Mouse (Mus musculus): Measurements from ENCODE around the gene Afmid. TPM values are rescaled to one million over a fixed set of nuclear protein-coding genes. Genes with fewer than 3 reads are reported as not detected.
"Not testable (repeated sequence)": the region's sequence is repeated elsewhere in the genome, so short reads cannot be mapped to it uniquely, and the experiment has no call there.

Gene Afmid
- total RNA-seq, 2 experiments from 2014 or later: 4.6 to 5.4 TPM

GRCm38 (mm10) chr11:117822728-117823241 is 2.9 kb upstream of the Afmid start:
- no peak for DNase-seq (ENCODE audit: extremely low spot score in 1 of 2, low spot score in 1 of 2)

GRCm38 (mm10) chr11:117823411-117823810 is 2.3 kb upstream of the Afmid start:
- DNase-seq (ENCODE audit: extremely low spot score in 1 of 2, low spot score in 1 of 2): no peak

- peak; percentile 67 to 84 for DNase-seq (ENCODE audit: extremely low spot score in 1 of 2, low spot score in 1 of 2)
Measured at GRCm38 (mm10) chr11:117824060-117824969, 1.4 kb upstream of the Afmid start.

- DNase-seq (ENCODE audit: extremely low spot score in 1 of 2, low spot score in 1 of 2): no peak
Measured at GRCm38 (mm10) chr11:117826164-117826563, 440 bp downstream of the Afmid start.

GRCm38 (mm10) chr11:117826916-117827315 is 1.2 kb downstream of the Afmid start:
- no peak for DNase-seq (ENCODE audit: extremely low spot score in 1 of 2, low spot score in 1 of 2)

GRCm38 (mm10) chr11:117827386-117827785 is 1.7 kb downstream of the Afmid start:
- no peak for DNase-seq (ENCODE audit: extremely low spot score in 1 of 2, low spot score in 1 of 2)

GRCm38 (mm10) chr11:117828149-117828887 is 2.6 kb downstream of the Afmid start:
- DNase-seq (ENCODE audit: extremely low spot score in 1 of 2, low spot score in 1 of 2): no peak

- no peak for DNase-seq (ENCODE audit: extremely low spot score in 1 of 2, low spot score in 1 of 2)
Measured at GRCm38 (mm10) chr11:117828888-117829604, 3.3 kb downstream of the Afmid start.

- DNase-seq (ENCODE audit: extremely low spot score in 1 of 2, low spot score in 1 of 2): no peak
Measured at GRCm38 (mm10) chr11:117829671-117830215, 4.0 kb downstream of the Afmid start.

- no peak for DNase-seq (ENCODE audit: extremely low spot score in 1 of 2, low spot score in 1 of 2)
Measured at GRCm38 (mm10) chr11:117830401-117830800, 4.7 kb downstream of the Afmid start.

- peak; percentile 43 to 70 for DNase-seq (ENCODE audit: extremely low spot score in 1 of 2, low spot score in 1 of 2)
Measured at GRCm38 (mm10) chr11:117832086-117832969, 6.6 kb downstream of the Afmid start.

GRCm38 (mm10) chr11:117833509-117833908 is 7.8 kb downstream of the Afmid start:
- not testable (repeated sequence) for DNase-seq (ENCODE audit: extremely low spot score in 1 of 2, low spot score in 1 of 2)

- DNase-seq (ENCODE audit: extremely low spot score in 1 of 2, low spot score in 1 of 2): no peak
Measured at GRCm38 (mm10) chr11:117834086-117834485, 8.4 kb downstream of the Afmid start.

- no peak for DNase-seq (ENCODE audit: extremely low spot score in 1 of 2, low spot score in 1 of 2)
Measured at GRCm38 (mm10) chr11:117836306-117836705, 10.6 kb downstream of the Afmid start.

- no peak for DNase-seq (ENCODE audit: extremely low spot score in 1 of 2, low spot score in 1 of 2)
Measured at GRCm38 (mm10) chr11:117838572-117838971, 12.8 kb downstream of the Afmid start.

GRCm38 (mm10) chr11:117839021-117839420 is 13.3 kb downstream of the Afmid start:
- no peak for DNase-seq (ENCODE audit: extremely low spot score in 1 of 2, low spot score in 1 of 2)

- DNase-seq (ENCODE audit: extremely low spot score in 1 of 2, low spot score in 1 of 2): no peak
Measured at GRCm38 (mm10) chr11:117840910-117841309, 15.2 kb downstream of the Afmid start.

- no peak for DNase-seq (ENCODE audit: extremely low spot score in 1 of 2, low spot score in 1 of 2)
Measured at GRCm38 (mm10) chr11:117843434-117843833, 17.7 kb downstream of the Afmid start.

- no peak for DNase-seq (ENCODE audit: extremely low spot score in 1 of 2, low spot score in 1 of 2)
Measured at GRCm38 (mm10) chr11:117844997-117845396, 19.3 kb downstream of the Afmid start.
